Mouse (Mus musculus) midbrain, embryonic 16.5 days (tissue): ENCODE measurements at regions not wholly inside any gene's neighbourhood (a gene's known extent, or its start where the extent isn't known, plus 50 kb on each side); places are given as distances from the start of the nearest gene placed in this dataset.

ENCODE experiments used
- ATAC-seq: fragments of 200-750 bp; cut with Nextera tagmentation; 2 replicates; pipeline ENCODE4 v1.8.0; 2017; ENCODE audit warnings: moderate TSS enrichment
- H3K27ac ChIP-seq: fragments of 300-500 bp; sonication (generic); 2 replicates; pipeline ENCODE4 v1.5.1; 2014; ENCODE audit warnings: mild to moderate bottlenecking, low read length, mixed read lengths
- H3K27me3 ChIP-seq: fragments of 300-500 bp; sonication (generic); 2 replicates; pipeline ENCODE4 v1.6.1; 2014; ENCODE audit warnings: low read depth, low read length, mixed read lengths; ENCODE audit not compliant: control insufficient read depth, insufficient read depth
- H3K36me3 ChIP-seq: fragments of 300-500 bp; sonication (generic); 2 replicates; pipeline ENCODE4 v1.6.1; 2014; ENCODE audit warnings: mild to moderate bottlenecking, low read length, moderate library complexity, mixed read lengths; ENCODE audit not compliant: control insufficient read depth, insufficient read depth
- H3K4me1 ChIP-seq: fragments of 300-500 bp; sonication (generic); 2 replicates; pipeline ENCODE4 v1.6.1; 2014; ENCODE audit warnings: mild to moderate bottlenecking, low read length, mixed read lengths; ENCODE audit not compliant: control insufficient read depth, insufficient read depth
- H3K4me2 ChIP-seq: fragments of 300-500 bp; sonication (generic); 2 replicates; pipeline ENCODE4 v1.6.1; 2014; ENCODE audit warnings: mild to moderate bottlenecking, low read length, mixed read lengths
- H3K4me3 ChIP-seq: fragments of 300-500 bp; sonication (generic); 2 replicates; pipeline ENCODE4 v1.5.1; 2014; ENCODE audit warnings: low read depth, mild to moderate bottlenecking, low read length, moderate library complexity, mixed read lengths
- H3K9ac ChIP-seq: fragments of 300-500 bp; sonication (generic); 2 replicates; pipeline ENCODE4 v1.6.1; 2014; ENCODE audit warnings: low read depth, low read length, mixed read lengths
- H3K9me3 ChIP-seq: fragments of 300-500 bp; sonication (generic); replicated peaks from 2 replicates; pipeline ENCODE4 v1.6.1; 2014; ENCODE audit warnings: mild to moderate bottlenecking, low read length, mixed read lengths; ENCODE audit not compliant: control insufficient read depth, poor library complexity, severe bottlenecking
- WGBS: fragments of 180-500 bp; shearing (Covaris S2); extraction: QIAGEN DNeasy Blood & Tissue Kit; methylation state at CpG from one replicate; pipeline ENCODE4 v1.1.7; 2014; 5-methylcytosine and 5-hydroxymethylcytosine counted together

DNA sequence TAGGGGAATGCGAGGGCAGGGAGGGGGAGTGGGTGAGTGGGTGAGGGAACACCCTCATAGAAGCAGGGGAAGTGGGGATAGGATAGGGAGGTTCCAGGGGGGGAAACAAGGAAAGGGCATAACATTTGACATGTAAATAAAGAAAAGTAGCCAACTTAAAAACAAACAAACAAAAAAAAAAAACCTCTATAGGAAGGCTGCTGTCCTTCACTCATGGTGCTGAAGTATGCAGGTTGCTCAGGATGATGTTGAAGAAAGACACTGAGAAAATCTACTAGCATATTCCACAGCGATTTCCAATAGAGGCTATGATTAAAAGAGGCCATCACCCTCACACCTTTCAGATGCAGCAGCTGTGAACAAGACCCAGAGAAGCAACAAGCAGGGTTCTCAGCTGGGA lies 298.7 kb downstream of the Rps29 start:
- Histone ChIP-seq H3K9me3 (no peaks in the 10 kb centered on the region), H3K27me3 (no peaks in the 10 kb centered on the region), H3K4me2 (no peak overlapping the region), H3K9ac (no peak overlapping the region), H3K36me3 (no peaks in the 10 kb centered on the region), H3K4me1 (peaks cover 3% of the 10 kb centered on the region; the same call in 1 of the 2 replicates), H3K27ac (no peak overlapping the region), H3K4me3 (no peak overlapping the region)
- ATAC-seq: no peak
- WGBS: 81% methylated on average over 2 of the region's 2 CpGs

DNA sequence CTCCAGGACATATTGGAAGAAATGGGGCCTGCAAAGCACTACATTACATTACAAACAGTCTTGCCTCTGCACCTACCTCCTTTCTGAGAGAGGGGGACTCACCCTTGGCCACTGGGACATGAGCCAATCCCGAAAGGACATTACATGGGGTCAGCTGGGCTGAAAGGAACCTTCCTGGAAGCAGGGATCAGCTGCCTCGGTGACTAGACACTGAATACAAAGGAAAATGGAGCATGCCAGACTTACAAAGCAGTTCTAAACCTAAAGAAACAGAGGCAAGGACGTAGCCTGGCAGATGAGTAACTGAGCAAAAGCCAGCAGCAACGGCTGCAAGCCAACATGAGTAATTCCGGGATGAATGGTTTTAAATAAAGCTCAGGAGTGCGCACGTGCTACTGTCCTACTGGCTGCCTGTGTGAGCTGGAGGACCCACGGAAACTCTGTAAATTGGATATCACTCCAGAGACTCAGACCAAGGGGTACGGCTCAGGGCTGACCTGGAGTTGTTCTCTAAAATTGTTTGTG lies 309.3 kb downstream of the Rps29 start:
- Histone ChIP-seq H3K27ac (no peak overlapping the region), H3K27me3 (no peaks in the 10 kb centered on the region), H3K9ac (no peak overlapping the region), H3K4me3 (no peak overlapping the region), H3K36me3 (no peaks in the 10 kb centered on the region), H3K4me1 (no peaks in the 10 kb centered on the region), H3K9me3 (no peaks in the 10 kb centered on the region), H3K4me2 (no peak overlapping the region)
- ATAC-seq: 0 out of 2 replicates have a peak, but pooled peaks have one; percentile 42
- 59% methylated on average over 9 of the region's 9 CpGs for WGBS

DNA sequence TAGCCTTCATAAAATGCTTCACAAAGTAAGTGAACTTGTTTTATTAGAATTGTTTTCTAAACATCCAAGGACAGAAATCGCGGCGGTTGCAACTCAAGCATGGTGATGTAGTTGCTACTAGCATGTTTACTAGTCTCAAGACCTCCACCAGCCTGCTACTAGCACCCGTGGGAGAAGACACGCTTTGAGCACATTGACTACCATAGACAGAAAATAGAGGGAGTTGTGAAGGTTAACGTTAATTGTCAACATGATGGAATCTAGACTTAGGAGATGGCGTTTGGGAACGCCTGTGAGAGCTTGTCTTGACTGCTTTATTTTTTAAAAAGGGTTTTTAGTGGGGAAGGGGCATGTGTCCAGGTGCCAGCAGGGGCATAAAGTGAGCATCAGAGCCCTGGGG lies 318.2 kb downstream of the Rps29 start:
- H3K36me3 ChIP-seq: no peaks in the 10 kb centered on the region
- no peak for ATAC-seq
- H3K9ac ChIP-seq: no peak overlapping the region
- no peaks in the 10 kb centered on the region for H3K4me1 ChIP-seq
- WGBS: 96% methylated on average over 8 of the region's 8 CpGs
- H3K9me3 ChIP-seq: no peaks in the 10 kb centered on the region
- H3K27me3 ChIP-seq: no peaks in the 10 kb centered on the region
- H3K4me2 ChIP-seq: no peak overlapping the region
- no peak overlapping the region for H3K27ac ChIP-seq
- H3K4me3 ChIP-seq: no peak overlapping the region

DNA sequence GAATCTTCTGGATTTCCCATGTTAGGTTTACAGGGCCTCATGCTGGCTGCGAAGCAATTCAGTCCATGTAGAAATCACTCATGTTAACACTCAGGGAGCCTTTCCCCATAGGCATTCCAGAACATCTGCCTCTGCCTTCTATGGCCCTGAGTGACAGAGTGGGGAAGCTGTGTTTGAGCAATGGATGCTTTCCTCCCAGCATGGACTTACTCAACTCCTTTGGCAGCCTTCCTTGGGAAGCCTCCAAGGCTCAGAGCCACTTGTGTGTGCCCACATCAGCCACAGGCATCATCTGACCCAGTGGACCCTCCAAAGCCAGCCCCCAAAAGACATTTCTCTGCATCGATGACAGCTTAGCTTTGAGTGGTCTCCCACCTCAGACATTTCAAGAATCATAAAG lies 318.8 kb downstream of the Rps29 start:
- Histone ChIP-seq H3K27me3 (no peaks in the 10 kb centered on the region), H3K9me3 (no peaks in the 10 kb centered on the region), H3K36me3 (no peaks in the 10 kb centered on the region), H3K9ac (no peak overlapping the region), H3K4me3 (no peak overlapping the region), H3K4me1 (no peaks in the 10 kb centered on the region), H3K4me2 (no peak overlapping the region), H3K27ac (no peak overlapping the region)
- no peak for ATAC-seq
- whole genome bisulfite sequencing: 83% methylated on average over 2 of the region's 2 CpGs

DNA sequence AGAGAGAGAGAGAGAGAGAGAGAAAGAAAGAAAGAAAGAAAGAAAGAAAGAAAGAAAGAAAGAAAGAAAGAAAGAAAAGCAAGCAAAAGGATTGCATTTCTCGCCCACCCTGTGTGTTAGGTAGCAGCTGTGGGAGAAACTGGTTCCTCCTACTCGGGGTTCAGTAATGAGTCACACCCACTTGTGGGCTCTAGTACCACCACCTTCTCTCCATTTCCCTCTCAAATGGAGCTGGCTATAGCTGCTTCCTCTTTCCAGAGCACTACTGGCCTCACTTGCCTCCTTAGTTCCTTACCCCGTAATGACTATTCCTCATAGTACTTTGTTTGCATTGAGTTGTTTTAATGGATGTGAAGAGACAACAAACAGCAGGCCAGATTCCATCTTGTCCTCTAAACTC lies 323.0 kb downstream of the Rps29 start:
- Histone ChIP-seq H3K27me3 (no peaks in the 10 kb centered on the region), H3K36me3 (no peaks in the 10 kb centered on the region), H3K4me2 (no peak overlapping the region), H3K9ac (no peak overlapping the region), H3K27ac (no peak overlapping the region), H3K4me1 (no peaks in the 10 kb centered on the region), H3K4me3 (no peak overlapping the region), H3K9me3 (no peaks in the 10 kb centered on the region)
- no peak for ATAC-seq
- 95% methylated on average over 3 of the region's 3 CpGs for WGBS

DNA sequence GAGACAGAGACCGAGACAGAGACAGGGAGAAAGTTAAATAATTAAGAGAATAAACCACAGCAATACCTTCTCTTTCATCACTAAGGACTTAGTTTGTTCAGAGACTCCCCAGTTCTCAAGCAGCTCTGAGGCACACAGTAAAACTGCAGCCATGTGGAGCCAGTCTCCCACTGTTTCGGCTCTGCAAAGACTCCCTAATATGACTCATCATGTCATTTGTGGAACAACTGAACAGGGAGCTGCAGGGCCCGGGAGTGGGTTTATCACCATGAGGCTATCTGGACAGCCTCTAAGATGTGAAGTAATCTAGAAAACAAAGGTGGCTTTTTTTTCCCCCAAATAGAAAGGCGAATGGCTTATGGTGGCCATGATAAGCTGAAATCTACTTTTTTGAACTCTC lies 325.1 kb downstream of the Rps29 start:
- Histone ChIP-seq H3K9me3 (no peaks in the 10 kb centered on the region), H3K4me3 (no peak overlapping the region), H3K27me3 (no peaks in the 10 kb centered on the region), H3K27ac (no peak overlapping the region), H3K9ac (no peak overlapping the region), H3K36me3 (no peaks in the 10 kb centered on the region), H3K4me2 (no peak overlapping the region), H3K4me1 (no peaks in the 10 kb centered on the region)
- no peak for ATAC-seq
- WGBS: 69% methylated on average over 4 of the region's 4 CpGs

DNA sequence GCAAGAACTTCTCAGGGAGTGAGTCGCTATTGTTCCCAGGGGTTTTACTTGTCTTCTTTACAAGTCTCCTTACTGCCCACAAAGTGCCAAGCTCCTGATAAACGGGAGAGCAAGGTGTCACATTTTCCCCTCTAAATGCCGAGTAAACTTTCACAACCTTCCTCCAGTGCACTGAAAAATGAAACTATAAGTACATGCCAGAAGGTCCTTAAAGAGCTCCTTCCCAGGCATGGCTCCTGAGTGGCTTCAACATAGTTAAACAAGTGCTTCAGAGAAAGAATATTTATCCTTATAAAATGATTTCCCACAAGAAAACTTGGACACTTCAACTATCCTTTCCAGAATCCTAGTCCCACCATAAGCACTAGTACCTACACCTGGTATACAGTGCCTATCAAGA lies 329.6 kb downstream of the Rps29 start:
- H3K36me3 ChIP-seq: no peaks in the 10 kb centered on the region
- no peaks in the 10 kb centered on the region for H3K4me1 ChIP-seq
- no peak overlapping the region for H3K4me3 ChIP-seq
- ATAC-seq: no peak
- no peaks in the 10 kb centered on the region for H3K9me3 ChIP-seq
- no peak overlapping the region for H3K9ac ChIP-seq
- no peaks in the 10 kb centered on the region for H3K27me3 ChIP-seq
- H3K4me2 ChIP-seq: no peak overlapping the region
- H3K27ac ChIP-seq: no peak overlapping the region
- 88% methylated on average over 3 of the region's 3 CpGs for WGBS

DNA sequence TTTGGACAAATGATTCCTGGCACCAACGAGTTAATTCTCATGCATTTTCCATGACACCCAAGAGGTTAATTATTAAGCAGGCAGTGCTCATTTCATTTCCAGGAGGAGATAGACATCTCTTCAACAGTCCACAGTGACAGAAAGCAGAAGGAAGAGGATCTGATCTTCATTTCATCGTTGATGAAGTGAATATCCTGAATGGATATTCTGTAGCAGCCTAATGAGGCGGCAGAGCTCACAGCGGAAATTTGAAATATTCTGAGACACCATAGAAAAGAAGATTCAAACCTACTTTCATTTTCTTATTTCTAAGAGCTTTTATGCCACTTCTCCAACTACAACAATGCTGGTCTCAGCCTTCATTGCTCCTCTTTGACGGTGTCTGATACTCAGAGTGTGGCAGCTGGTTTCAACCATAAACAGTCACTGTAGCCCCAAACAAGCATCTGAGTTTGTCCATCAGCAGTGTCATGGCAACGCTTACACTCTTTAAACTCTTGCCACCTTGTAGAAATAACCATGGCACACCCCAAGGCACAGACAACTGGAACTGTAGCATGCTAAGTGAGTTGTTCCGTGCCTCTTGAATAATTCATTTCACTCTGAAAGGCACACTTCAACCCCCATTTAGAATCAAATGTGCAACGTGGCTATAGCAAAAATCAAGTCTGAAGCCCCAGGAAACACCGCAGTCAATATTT lies 331.3 kb downstream of the Rps29 start:
- Histone ChIP-seq H3K4me2 (no peak overlapping the region), H3K36me3 (no peaks in the 10 kb centered on the region), H3K9me3 (no peaks in the 10 kb centered on the region), H3K4me1 (no peaks in the 10 kb centered on the region), H3K27me3 (no peaks in the 10 kb centered on the region), H3K27ac (no peak overlapping the region), H3K9ac (no peak overlapping the region), H3K4me3 (no peak overlapping the region)
- 53% methylated on average over 9 of the region's 9 CpGs for WGBS
- ATAC-seq: peak; percentile 67; the same call in 1 of the 2 replicates

DNA sequence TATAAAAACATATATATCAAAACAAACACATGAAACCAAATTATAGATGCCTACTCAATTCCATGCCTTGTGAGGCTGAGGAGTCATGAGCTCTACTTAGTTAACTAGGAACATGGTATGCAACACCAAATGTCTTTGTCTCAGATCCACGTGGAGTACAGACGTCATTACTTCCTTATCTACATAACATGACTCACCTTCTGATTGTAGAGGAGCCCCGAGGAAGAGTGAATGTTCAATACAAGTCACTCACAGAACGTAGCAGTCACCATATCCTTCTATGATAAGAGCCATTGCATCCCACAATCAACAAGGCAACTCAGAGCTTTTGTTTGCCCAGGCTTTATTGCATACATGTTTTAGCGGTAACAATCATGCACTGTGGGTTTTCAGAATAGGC lies 364.6 kb downstream of the Rps29 start:
- Histone ChIP-seq H3K27me3 (no peaks in the 10 kb centered on the region), H3K4me2 (no peak overlapping the region), H3K9ac (no peak overlapping the region), H3K4me1 (no peaks in the 10 kb centered on the region), H3K36me3 (no peaks in the 10 kb centered on the region), H3K9me3 (no peaks in the 10 kb centered on the region), H3K4me3 (no peak overlapping the region), H3K27ac (no peak overlapping the region)
- ATAC-seq: no peak
- 85% methylated on average over 5 of the region's 5 CpGs for WGBS
